Mouse (Mus musculus): ENCODE measurements around the gene Slc25a5.

- TF ChIP-seq POLR2A (IDR thresholded peaks at IDR 0.05; ENCODE audit: borderline replicate concordance, insufficient read depth, low read length) (no peak), CTCF (IDR thresholded peaks at IDR 0.05; ENCODE audit: borderline replicate concordance, insufficient read depth, low read depth, low read length) (no peak)
These were observed 46.9 kb upstream of the Slc25a5 start for GRCm38 (mm10) chrX:36748573-36748972.

All from cerebellum, adult 2 months (tissue).